Mouse (Mus musculus) liver, adult 2 months (tissue): ENCODE results near the gene Fadd.

ENCODE experiments used
- CTCF ChIP-seq: fragments of 200-500 bp; IDR thresholded peaks from 2 replicates; pipeline ENCODE4 v1.5.1; 2011; ENCODE audit warnings: low read depth, low read length, control low read depth
- POLR2A ChIP-seq: fragments of 200-500 bp; IDR thresholded peaks from 2 replicates; pipeline ENCODE4 v1.6.1; 2011; ENCODE audit warnings: low read length, control low read depth; ENCODE audit not compliant: insufficient read depth; ENCODE audit errors: extremely low read depth

GRCm38 (mm10) chr7:144558552-144558951 is 23.7 kb downstream of the Fadd start:
- no peak for TF ChIP-seq POLR2A
- TF ChIP-seq CTCF = no peak
